Mouse (Mus musculus) stomach, postnatal 0 days (tissue): Measurements from ENCODE around the gene Sim2.

Experiments
- CTCF ChIP-seq: IDR thresholded peaks from 2 replicates; pipeline ENCODE4 v1.5.1; 2016; ENCODE audit warnings: antibody characterized with exemption, low read depth, mild to moderate bottlenecking, moderate library complexity
- EP300 ChIP-seq: optimal IDR thresholded peaks from 2 replicates; pipeline ENCODE3; 2016; ENCODE audit warnings: antibody characterized with exemption

DNA sequence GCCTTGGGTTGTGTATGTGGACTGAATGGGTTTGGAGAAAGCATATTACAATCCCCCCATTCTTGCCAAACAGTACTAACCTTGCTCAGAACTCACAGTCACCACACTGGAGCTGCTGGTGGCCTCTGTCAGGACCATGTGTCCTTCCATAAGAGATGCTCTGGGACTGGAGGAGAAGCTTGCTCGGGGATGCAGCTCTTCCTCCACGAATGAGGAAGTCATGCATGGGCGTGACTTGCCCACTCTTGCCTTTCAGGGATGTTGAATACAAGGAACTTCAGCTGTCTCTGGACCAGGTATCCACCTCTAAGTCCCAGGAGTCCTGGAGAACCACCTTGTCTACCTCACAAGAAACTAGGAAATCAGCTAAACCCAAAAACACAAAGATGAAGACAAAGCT lies 37.6 kb downstream of the Sim2 start:
- no peak for TF ChIP-seq CTCF
- TF ChIP-seq EP300 = no peak
